Mouse (Mus musculus): Measurements from ENCODE around the gene Pilra.

DNA sequence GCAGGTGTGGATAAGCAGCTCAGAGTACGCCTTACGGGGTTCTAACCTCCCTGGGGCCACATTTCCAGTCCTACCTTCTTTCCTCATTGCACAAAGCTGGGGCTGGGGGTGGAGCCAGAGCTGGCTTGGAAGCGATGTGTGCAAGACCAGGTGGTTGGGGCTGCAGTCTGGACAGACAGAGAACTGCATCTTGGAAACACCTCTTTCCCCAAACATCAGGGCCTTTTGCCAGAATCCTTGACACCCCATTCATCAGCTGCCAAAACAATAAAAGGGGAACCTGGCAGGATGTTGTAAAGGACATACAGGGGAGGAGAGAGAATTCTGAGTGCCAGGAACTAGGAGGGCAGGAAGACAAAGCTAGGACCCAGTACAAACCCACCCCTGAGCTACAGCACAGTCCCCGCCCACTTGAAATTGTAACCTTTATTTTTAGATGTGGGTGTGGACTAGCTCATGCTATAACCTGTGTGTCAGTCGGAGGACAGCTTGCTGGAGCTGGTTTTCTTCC lies 59.6 kb downstream of the Pilra start:
- TF ChIP-seq POLR2A (IDR thresholded peaks at IDR 0.05; ENCODE audit: borderline replicate concordance, insufficient read depth, low read length) (no peak), CTCF (IDR thresholded peaks at IDR 0.05; ENCODE audit: borderline replicate concordance, insufficient read depth, low read depth, low read length) (no peak)

Measured in cerebellum, adult 2 months (tissue).